Mouse (Mus musculus) brain, adult 2 months (tissue): ENCODE measurements around the gene Mbnl2.

Source experiments
- DNase-seq: peaks from one replicate; pipeline ENCODE4 v3.0.0; 2011; ENCODE audit warnings: low read depth, low spot score

Mbnl2 gene

DNA sequence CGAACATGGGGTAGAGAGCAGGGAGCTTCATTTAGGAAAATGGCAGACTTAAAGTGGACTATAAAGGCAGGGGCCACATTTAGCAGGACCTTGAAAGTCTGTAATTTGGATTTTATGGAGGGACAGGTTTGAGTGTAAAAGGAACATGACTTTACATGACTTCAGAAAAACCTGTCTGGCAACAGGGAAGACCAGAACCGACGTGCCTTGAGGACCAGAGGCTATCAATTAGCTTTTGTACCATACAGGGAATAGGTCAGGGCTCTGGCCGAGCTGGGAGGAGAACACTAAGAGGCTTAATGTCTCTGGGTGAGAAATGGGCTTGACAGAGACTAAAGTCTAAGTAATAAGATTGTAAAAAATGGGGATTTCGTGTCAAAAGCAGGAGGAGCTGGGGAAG is 1.7 kb upstream of the Mbnl2 start:
- no peak for DNase-seq

DNA sequence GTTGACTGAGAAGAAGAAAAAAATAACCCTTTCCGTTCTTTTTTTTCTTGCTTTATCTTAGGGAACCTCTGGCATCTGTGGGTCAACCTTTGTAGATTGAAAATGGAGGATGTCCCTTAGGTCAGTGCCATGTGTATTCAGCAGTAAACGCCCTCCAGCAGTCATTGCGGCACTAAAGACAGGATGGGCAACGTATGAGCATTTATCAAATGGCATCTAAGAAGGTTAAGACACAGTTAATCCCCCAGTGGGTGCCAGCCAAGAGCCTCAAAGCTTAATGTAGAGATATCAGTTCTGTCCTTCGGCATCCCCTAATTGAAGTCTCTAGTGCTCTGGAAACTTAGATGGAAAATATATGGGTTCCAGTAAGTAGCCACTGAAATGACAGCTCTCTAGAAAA is 723 bp upstream of the Mbnl2 start:
- no peak for DNase-seq

DNA sequence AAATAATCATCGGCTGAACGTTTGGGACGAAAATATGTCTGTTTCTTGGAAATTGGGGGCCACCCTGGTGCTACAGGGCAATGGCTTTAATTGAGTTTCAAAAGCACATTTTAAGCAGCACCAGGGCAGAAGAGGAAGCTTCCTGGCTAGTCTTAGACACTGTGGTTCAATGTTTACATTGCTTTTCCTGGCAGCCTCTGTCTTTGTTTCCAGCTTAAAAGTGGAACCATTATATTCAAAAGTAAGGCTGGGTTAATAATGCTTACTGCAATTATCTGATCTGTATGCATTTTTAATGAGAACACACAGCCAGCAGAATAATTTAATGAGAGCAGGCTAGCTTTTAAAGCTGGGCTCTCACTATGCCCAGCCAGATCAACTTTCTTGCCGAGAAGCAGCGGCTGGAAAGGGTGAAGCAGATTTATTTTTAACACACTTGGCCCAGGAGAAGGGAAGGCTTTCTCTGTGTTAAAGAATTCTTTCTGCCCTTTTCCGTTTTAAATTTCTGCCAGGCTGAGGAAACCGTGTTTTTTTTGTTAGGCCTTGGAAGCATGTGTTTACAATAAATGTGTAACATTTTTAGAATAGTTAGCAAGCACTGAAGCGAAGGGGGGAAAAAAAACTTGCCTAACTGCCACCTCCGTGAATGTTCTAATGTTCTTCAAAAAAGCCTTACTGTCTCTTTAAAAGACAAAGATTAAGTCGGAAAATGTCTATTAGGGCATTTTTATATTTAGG is 1.0 kb downstream of the Mbnl2 start:
- no peak for DNase-seq

DNA sequence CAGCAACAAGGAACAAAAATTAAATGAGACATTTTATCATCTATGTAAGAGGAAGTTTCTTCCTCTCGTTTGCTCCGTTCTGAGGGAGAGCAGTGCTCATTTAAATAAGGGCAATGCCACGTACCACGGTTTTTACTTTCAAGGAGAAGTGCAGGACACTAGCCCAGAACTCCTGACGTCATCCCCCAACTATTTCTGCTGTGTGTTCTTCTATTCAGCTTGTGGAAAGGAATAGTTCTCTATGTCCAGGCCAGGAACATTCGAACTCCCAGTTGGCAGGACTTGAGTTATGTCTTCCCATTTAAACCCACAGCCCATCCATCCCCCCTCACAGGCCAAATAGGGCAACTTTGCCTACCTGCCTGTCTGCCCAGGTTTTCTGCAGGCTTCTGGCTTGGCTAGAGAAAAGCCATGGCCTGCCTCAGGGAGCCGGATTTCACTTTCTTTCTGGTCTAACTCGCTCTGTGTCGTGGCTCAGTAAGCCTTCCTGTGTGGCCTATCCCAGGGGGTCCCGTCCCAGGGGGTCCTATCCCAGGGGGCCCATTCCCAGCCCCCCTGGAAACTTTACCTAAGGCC is 1.7 kb downstream of the Mbnl2 start:
- peak; percentile 82 for DNase-seq

DNA sequence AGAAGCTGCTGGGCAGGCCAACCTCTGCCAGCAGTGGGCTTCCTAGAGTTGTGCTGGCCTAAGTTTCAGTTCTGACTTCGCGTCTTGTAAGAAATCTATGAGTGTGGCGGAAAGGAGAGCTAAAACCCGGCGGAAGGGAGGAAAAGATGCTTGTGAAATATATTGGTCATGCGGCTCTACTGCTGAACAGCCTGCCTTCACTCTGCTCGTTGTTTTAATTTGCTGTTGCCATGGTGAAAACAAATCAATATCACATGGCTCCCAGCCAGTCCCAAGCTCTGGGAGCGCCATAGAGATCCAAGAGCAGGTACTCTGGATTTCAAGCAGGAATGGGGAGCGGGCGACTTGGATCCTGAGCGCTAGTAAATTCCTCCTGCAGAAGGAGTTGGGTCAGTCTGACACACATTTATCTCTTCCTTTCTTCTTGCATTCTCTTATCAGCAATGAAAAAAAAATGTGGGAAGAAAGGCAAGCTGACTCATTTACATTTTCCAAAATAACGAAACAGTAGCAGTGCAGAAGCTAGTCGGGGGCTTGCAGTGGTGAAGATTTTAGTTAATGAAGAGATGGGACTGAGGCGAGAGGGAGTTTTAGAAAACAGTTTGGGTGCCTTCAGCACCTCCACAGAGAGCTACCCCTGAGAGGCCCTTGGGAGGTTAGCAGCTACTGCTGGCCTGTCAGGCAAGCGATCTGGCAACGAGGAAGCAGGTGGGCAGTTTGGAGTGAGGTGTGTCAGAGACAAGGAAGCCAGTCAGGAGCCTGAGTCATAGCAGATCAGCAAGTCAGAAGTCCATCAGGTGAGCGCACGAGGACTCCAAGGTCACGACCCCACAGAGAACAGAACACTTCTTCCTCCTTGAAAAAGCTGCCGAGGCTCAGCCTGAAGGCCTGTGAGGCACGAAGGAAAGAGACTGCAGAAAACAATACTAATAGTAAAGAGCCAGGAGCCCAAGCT is 3.1 kb downstream of the Mbnl2 start:
- DNase-seq: peak; percentile 74

DNA sequence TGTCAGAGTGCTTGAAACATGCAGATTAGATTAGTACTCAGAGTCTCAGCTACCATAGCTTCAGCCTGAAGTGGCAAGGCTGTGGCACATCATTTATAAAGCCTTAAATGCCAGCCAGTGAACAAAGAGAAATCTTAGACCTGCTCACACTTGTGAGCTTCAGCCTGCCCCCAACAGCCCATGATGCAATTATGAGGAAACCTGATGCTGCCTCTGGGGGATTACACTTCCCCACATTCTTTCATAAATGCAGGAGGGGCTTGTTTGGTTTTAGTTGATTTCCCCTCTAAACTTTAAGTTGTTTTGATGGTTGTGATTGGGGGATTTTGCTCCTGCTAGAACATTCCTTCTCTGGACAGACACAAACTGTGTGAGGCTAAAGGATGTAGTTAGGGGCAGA is 4.7 kb downstream of the Mbnl2 start:
- DNase-seq: no peak

DNA sequence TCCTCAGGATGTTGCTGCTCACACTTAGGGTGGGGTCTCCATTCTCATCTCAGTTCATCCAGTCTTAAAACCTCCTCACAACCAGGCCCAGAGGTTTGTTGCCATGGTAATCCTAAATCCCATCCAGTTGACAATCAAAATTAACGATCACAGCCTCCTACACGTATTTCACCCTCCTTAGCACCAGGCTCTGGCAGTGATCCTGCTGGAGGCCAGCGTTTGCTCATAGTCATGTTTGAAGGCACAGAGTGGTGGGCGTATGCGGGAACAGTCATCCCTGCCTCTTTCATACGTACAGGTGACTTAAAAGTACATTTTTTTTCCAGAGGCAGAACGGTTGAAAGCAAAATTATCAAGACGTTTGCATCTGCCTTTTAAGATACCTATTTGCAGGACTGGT is 8.3 kb downstream of the Mbnl2 start:
- peak; percentile 83 for DNase-seq

DNA sequence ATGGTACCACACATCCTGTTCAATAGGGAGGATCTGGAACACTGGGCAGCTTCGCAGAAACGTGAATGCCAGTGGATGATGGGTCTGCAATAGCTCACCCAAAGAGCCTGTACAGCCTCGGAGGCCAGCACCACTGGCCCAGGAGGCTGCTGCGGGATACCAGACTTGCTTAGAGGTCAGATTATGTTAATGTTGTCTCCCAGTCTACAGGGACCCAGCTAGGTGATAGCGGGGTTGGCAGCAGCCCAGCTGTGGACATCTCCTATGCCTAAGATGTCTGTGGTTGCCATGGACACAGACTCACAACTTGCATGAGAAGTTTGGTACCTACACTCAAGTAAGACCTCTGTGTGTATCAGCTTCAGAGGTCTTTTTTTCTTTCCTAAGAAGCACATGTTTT is 9.0 kb downstream of the Mbnl2 start:
- no peak for DNase-seq

DNA sequence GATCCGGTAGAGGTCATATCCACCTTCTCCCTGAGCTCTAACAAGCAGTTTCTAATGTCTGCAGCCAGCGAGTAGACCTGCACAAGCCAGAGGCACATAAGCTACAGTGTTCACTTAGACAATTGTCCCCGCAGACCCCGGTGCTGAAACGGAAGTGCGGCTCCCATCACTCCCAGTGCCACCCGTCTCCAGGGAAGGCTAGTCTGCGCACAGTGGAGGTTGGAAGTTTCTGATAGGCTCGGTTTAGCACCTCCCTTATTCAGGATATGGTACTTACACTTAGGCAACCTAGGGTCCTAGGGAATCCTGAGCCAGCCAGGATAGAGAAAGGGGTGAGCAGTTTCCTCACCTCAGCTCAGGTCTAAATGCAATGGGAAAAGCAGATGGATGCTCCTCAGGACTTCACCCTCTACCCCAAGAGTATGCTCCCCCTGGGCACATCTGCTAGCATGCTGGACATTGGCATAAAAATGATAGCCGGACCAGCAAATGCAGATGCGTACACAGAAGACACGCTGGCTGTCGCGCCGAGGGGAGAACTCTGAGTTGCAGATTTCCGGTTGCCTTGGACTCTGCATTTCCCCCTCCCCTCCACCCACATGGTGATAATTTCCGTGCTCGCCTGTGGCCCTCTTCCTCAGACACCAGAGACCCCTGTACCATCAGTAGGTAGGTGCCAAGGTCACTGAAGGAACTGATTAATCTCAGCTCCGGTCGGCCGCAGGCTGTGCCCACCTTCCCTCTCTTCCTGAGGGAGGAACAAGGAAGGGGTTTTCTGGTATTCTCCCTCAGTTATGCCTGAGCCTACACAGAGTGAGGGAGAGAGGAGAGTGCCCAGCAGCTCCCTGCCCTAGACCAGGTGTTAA is 11.9 kb downstream of the Mbnl2 start:
- DNase-seq: no peak

DNA sequence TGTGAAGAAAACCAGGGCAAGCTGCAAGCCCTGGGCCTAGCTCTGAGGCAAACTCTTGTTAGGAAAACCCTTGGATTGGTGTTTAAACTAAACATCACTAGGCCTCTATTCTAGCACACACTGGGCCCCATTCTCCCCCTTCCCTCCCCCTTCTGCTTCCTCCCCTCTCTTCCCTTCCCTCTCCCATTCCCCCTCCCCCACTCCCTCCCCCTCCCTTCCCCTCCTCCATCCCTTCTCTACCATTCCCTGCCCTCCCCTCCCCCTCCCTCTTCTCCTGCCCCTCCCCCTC is 12.5 kb downstream of the Mbnl2 start:
- DNase-seq: no peak

DNA sequence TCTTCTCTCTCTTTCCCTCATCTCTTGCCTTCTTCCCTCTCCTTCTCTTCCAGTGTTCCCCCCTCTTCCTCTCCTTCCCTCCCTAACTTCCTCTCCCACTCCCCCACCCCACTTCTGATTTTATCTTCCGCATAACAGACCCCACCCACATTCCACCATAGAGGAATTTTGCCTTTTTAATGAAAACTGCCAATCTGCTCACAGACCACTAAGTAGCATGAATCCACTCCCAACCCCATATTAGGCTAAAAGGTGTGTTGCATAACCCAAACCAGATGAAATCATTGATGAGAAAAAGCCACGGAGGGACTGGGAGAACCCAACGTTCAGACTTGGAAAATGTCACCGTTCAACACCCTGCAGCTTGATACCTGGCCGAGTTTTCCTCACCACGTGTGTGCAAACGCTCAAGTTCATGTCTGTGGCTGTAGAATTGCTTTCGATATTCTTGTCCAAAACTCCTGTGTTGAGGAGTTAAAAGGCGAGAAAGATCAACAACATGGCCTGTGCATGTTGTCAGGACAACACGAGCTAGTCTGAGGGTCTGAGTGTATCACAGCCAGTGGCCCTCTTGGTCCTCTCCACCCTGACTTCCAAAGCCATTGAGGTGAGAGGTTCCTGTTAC is 13.0 kb downstream of the Mbnl2 start:
- no peak for DNase-seq

DNA sequence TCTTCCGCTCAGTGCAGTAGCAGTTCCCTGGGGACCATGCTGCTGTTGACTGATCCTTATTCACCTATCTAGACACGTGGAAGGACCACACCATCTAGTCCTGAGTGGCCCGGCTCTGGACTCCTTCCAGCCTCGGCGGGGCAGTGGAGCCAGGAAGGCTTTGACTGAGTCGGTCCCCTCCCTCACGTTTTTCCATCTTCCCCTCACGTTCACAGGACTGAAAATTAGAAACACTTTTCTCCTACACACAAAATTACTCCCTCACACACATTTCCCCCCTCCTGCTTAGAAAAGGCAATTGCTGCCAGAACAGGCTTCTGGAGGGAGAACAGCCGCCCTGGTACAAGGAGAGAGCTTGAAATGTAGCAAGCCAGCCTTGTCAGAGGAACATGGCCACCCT is 13.6 kb downstream of the Mbnl2 start:
- peak; percentile 77 for DNase-seq

DNA sequence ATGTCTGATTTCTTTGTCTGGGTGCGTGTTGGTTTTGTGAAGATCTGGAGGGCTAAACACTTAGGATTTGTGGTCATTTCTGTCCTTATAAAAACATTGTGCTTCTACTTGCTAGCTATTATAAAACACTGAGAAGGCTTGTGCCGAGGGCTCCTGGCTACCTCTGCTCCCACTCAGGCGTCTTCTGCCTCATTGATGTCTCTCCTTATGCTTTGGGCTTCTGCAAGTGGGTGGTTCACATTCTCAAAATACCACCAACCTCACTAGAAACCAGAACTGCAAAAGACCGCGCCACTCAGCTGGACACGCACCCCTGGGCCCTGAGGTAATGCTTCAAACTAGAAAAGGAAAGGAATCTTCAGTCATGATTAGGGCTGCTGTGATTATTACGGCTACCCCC is 14.1 kb downstream of the Mbnl2 start:
- DNase-seq: peak; percentile 70

DNA sequence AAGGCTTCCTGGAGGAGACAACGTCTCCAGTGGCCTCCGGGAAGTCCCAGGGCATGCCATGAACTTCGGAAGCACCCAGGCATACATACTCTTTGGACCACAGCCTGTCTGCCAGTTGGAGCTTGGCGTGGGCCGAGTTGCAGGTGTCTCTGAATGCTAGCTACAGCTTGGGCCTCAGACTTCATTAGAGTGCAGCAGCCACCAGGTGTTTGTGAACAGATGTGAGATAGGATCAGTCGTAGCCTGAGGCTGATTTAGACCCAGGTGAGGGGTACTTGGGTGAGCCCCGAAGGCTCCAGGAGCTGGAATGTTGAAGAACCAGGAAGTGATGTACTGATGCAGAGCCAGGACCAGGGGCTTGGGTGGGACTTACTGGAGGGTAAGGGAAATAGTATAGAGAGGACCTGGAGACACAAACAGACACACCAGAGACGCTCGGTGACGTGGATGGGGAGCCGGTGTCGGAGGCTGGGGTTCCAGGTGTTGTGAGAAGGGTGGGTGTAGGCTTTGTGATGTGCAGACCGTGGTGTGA is 15.8 kb downstream of the Mbnl2 start:
- no peak for DNase-seq

DNA sequence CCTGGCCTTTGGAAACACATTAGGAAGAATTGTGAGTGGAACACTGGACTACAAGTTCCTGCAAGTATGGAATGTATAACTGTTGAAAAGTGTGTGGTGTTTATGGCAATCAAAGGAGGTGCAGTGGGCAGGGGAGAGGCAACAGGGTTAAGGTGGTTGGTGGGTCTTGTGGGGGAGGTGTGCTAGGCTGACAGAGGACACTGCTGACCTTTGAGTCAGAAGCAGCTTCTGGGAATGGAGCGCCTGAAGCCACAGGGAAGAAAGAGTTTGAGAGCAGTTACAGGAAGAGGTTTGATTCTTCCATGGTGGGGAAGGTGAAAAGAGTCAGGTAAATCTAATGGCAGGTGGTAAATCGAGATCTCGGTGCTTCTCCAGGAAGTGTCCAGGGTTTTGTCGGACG is 16.7 kb downstream of the Mbnl2 start:
- no peak for DNase-seq

DNA sequence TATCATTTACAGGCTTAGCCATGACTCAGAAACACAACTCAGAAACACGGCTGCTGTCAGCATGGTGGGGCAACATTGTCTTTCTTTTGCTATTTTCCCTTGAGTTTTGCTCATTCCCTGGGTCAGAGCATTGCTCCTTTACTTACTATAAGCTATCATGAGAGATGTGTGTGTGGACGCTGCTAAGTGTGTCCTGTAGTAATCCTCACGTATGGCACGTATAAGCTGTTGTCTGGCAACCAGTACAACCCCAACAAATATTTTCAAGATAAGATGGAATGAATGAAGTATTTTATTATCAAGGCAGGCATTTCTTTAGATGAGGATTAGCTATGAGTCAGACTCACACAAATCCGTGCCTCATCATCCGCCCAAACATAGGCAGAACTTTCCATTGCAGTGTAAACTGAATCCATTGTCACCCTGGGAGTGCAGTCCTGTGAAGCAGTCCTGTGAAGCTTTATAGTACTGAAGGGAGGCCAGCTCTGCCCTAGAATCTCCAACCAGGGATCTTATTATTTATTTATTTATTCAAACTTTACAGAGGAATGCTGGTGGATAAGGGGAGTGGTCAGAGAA is 17.2 kb downstream of the Mbnl2 start:
- peak; percentile 76 for DNase-seq

DNA sequence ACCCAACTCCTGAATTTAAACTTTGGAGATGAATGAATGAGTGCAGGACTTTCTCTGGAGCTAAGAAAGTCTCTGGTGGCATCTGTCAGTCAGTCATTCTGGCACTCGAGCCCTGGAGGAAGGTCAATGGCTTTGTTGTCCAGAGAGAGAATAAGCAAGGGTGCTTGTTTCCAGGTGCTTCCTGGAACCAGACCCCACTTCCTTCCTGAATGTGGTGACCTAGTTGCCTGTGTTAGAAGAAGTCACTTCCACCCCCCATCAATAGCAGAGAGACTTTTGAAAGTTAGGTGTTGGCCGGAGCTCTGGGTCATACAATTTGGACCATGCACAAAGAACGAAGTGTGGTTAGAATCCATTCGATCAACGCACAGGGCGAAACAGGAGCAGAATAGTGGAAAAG is 19.0 kb downstream of the Mbnl2 start:
- no peak for DNase-seq

DNA sequence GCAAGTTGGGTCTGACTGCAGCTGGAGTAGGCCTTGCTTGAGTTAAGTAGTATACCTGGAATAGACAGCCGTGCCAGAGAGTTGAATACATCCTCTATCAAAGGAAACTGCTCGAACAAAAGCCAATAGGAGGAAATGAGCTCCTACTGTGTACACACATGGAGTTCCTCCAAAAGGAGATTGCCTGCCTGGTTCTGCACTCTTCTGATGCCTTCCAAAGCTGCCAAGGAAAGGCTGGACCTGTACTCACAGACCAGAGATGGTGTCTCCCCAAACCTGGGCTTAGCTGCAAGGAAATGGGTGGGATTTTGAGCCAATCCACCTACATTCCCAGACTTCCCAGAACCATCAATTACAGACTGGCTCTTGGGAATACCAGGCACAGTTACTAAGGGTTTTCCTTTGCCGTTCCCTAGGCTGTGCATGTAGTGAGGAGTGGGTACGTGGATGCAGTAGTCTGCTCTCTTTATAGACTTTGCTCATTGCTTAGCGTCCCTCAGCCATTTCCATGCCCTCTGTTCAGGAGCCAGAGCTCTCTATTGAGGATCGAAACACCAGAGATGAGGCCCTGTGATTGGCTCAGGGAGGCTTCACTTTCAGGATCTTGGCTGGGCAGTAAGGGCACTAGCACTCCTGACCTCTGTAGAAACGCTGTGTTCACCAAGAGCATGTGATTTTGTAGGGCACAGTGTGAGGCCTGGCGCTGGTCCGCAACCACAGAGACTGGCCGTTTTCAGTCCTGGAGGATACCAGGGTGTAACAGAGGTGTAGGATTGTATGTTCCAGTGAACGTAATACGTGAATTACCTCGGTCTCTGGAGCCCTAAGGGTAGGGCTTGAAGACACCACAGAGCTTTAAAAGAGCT is 20.1 kb downstream of the Mbnl2 start:
- DNase-seq: peak; percentile 71

DNA sequence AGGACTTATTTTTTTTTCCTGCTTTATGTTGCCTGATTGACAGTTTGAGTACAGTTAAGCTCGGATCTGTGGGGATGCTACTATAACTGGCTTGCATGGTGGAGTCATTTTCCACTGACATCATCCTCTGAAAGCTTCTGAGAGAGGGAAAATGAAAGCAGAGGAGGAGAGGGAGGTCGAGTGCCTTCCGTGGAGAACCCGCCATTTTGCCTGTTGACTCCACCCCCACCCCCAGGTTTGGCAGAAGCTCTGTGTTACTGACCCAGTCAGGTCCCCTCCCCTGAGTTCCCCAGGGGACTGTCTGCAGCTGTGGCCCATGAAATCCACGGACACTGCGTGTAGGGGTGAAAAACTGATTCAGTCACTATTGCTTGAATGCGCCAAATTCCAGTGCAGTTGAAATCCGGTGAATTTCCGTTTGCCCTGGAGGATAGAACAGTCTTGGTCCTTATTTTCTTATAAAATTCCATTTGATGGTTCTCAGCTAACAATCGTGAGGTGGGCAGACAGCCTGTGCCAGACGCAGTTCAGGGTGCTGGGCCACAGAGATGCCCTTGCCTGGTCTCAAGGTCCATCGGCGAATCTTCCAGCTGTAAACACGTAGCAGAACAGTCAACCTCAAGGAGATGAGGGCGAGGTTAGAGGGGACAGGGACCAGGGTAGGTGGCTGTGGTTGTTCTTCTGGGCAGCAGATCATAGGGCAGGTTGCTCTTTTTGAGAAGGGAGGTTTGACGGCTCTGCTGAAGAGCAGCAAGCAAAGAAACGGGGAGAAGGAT is 20.9 kb downstream of the Mbnl2 start:
- peak; percentile 68 for DNase-seq
